Mouse (Mus musculus) gastrocnemius, adult 2 months (tissue): ENCODE results near the gene Slc1a5. TPM values are rescaled to one million over a fixed set of nuclear protein-coding genes. Genes with fewer than 3 reads are reported as not detected.

ENCODE experiments used
- DNase-seq: peaks from one replicate; pipeline ENCODE4 v3.0.0; 2022
- H3K27ac ChIP-seq: fragments of 200-600 bp; 2 replicates; pipeline ENCODE4 v1.8.1; 2022; ENCODE audit warnings: mild to moderate bottlenecking
- H3K4me3 ChIP-seq: fragments of 200-600 bp; 2 replicates; pipeline ENCODE4 v1.8.1; 2022; ENCODE audit warnings: mild to moderate bottlenecking, moderate library complexity
- CTCF ChIP-seq: fragments of 200-600 bp; IDR thresholded peaks from 2 replicates; pipeline ENCODE4 v1.8.1; 2022; ENCODE audit warnings: antibody characterized with exemption, mild to moderate bottlenecking, moderate library complexity
- intact Hi-C: fragments of 180-260 bp; cut with DNase I; formaldehyde crosslinking; loops from one replicate; pipeline ENCODE4 v1.15.1; 2025
- total RNA-seq, 2 experiments: library from RNA; stranded (reverse); gene quantifications; 2 replicates each; pipeline ENCODE4 v1.2.3; 2021

The Slc1a5 gene
- total RNA-seq, 2 experiments from 2014 or later = 11.0 to 14.6 TPM

DNA sequence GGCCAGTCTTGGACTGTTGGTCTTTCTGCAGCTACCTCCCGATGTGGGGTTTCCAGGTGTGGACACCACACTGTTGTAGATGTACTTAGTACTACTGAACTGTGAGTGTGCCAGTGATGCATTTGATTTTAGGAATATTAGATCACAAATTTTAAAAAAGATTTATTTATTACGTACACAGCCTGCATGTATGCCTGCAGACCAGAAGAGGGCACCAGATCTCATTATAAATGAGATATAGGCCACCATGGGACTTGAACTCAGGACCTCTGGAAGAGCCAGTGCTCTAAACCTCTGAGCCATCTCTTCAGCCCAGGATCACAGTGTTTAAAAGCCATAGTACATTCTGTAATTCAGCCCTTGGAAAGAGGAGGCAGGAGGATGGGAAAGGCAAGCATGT is 31.4 kb downstream of the Slc1a5 start:
- TF ChIP-seq CTCF = peak; percentile 67
- intact Hi-C loops = loop anchor here (5.0 kb wide), 1 partner anchor 75 kb away; no protein-coding TSS in a partner anchor
- DNase-seq = no peak
- Histone ChIP-seq H3K27ac (no peak overlapping the region), H3K4me3 (no peak overlapping the region)

DNA sequence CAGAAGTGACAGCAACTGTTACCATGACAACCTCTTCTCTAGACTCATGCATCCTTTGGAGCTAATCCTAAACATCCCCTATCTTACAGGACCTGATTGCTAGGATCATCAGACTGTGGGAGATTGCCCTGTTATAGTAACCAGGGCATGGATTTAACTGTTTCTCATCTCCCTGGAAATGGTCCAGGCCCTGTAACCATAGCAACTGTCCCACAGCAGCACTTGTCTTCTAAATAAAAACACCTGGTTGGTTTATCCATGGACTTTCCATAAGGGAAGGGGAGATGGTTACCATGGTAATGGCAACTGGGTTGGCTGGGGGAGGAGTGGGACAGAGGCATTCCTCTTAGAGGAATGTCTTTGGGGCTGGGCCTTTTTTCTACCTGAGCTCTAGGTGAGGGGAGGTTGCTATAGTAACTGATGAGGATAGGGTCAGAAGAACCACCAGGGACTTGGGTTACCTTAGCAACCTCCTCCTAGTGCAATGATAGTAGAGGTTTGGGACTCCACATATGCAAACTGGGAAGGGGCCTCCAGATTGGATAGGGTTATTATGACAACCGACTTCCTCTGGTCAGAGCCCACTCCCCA is 34.3 kb downstream of the Slc1a5 start, which contains the start of gene Strn4:
TSS of gene Strn4 (plus strand) at position 539 of the 591 bp plus-strand sequence.
- Histone ChIP-seq H3K4me3 (peak within 1 kb of the TSS; percentile 100), H3K27ac (peak within 1 kb of the TSS; percentile 98)
- TF ChIP-seq CTCF = no peak
- intact Hi-C loops = no loop called here
- DNase-seq = no peak

DNA sequence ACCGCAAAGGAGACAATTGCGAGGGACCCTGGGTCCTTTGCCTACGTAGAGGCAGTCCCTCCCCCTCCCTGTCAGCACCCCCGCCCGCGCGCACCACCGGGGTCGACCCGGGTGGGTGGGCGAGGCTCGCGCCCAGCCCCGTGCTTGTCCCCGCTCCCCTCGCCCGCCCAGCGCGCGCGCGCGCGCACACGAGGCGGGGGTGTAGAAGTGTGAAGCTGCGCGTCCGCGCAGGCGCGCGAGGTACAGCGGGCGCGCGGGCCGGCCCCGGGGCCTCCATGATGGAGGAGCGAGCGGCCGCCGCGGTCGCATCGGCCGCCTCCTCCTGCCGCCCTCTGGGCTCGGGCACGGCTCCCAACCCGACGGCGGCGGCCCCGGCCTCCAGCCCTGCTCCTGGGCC is 34.9 kb downstream of the Slc1a5 start:
- no peak for TF ChIP-seq CTCF
- intact Hi-C loops = no loop called here
- DNase-seq = peak; percentile 91
- H3K4me3 ChIP-seq = peak overlapping the region; percentile 100
- H3K27ac ChIP-seq = peak overlapping the region; percentile 98

DNA sequence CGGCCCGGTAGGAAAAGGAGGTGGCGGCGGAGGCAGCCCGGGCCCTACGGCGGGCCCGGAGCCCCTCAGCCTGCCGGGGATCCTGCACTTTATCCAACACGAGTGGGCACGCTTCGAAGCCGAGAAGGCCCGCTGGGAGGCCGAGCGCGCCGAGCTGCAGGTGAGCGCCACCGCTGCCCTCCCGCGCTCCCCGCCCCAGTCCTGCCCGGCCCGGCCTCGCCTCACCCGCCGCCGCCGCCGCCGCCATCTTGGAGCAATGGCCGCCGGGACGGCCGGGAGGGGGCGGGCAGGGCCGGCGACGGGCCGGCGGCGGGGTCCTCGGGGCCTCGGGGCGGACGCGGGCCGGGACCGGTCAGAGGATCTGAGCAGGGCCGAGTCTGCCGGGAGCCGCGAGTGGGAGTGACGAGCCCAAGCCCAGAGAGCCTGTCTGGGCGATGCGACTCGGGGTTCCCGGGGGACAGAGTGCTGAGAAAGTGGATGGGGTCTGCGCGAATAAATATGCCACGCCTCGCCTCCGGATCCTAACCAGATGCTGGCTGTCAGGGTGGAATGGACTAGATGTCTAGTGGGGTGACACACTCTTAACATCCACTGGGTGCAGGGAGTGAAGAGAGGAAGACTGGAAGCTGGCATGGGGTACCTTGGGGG is 35.5 kb downstream of the Slc1a5 start, which contains the start of gene Fkrp:
TSS of gene Fkrp (minus strand) at position 258 of the 648 bp plus-strand sequence.
- intact Hi-C loops = no loop called here
- peak; percentile 74 for DNase-seq
- no peak; the same call in 1 of the 2 replicates for TF ChIP-seq CTCF
- peak within 1 kb of the TSS; percentile 100 for H3K4me3 ChIP-seq
- H3K27ac ChIP-seq = peak within 1 kb of the TSS; percentile 98

DNA sequence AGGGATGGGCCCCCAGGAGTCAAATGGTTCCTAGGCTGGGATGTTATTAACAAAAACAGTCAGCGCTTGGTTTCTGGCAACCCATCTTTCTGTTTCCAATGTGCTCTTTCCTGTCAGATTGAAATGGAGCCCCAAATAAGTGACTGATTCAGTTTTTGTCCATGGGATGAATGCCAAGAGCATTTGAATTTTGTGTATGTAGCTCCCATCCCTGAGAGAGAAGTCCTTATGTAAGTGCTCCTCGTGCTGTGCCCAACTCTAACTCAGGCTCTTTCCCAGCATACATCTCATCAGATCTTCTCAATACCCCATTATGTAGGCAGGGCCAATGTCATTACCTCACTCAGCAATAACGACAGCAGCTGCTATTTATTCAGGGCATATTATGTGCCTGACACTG is 36.6 kb downstream of the Slc1a5 start:
- DNase-seq = no peak
- Histone ChIP-seq H3K4me3 (peak overlapping the region; percentile 100), H3K27ac (no peak overlapping the region; the same call in 1 of the 2 replicates)
- intact Hi-C loops = no loop called here
- TF ChIP-seq CTCF = no peak

DNA sequence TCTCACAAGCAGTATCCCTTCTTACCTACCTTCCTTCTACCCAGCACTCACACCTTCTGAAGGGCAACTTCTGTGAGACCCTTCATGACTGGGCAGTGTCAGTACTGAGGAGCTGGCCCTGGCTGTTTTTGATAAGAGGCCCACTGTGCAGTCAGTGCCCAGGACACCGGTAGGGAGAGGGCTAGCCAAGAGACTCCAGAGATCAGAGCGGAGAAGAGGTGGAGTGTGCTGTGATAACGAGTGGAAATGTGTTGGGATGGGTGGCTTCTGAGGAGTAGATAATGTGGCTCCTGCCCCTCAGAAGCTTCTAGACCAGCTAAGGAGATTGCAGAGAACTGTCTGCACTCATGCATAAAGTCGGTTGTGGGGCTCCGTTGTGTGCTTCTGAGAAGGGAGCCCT is 38.7 kb downstream of the Slc1a5 start:
- TF ChIP-seq CTCF = no peak
- no peak for DNase-seq
- H3K4me3 ChIP-seq = no peak overlapping the region
- intact Hi-C loops = no loop called here
- peak overlapping the region; percentile 24; the same call in 1 of the 2 replicates for H3K27ac ChIP-seq

DNA sequence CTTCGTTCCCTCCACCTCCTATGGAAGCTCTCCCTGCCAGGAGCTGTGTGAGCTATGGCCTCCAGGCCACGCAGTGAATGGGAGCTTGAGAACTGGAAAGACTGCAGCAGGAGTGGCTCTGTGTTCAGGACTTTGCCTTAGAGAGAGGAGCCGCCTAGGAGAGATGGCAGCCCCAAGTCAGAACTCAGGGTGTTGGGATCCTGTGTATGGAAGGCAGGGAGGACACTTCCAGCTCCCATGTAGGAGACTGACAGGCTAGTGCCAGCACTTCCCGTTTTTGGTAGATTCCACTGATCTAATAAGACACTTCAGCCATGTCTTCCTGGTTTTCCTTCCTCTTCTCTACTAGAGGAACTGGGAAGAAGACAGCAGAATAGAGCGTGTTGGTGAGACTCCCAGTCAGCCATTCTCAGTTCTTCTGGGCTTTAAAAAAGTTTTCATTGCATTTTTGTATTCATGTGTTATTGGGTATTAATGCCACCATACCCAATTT is 39.2 kb downstream of the Slc1a5 start:
- Histone ChIP-seq H3K27ac (peak overlapping the region; percentile 24; the same call in 1 of the 2 replicates), H3K4me3 (no peak overlapping the region)
- DNase-seq = no peak
- intact Hi-C loops = no loop called here
- no peak for TF ChIP-seq CTCF

DNA sequence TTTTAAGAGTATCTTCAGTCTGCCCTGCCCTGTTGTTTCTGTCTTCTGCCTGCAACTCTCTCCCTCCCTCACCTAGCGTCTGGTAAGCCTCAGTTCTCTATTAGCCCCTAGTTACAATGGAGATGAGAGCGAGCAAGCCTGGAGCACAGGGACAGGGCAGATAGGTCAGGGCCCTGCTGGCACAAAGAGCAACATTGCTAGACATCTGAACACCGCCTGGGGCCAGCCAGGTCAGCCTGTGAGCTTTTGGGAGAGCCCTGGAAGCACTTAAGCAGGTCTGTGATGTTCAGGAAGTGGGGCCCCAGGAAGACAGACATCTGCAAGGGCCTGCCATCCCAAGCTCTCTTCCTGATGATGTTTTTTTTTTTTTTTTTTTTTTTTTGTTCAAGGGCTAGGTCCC is 40.0 kb downstream of the Slc1a5 start:
- TF ChIP-seq CTCF = no peak
- DNase-seq = no peak
- no peak overlapping the region; the same call in 1 of the 2 replicates for H3K27ac ChIP-seq
- intact Hi-C loops = no loop called here
- no peak overlapping the region for H3K4me3 ChIP-seq

DNA sequence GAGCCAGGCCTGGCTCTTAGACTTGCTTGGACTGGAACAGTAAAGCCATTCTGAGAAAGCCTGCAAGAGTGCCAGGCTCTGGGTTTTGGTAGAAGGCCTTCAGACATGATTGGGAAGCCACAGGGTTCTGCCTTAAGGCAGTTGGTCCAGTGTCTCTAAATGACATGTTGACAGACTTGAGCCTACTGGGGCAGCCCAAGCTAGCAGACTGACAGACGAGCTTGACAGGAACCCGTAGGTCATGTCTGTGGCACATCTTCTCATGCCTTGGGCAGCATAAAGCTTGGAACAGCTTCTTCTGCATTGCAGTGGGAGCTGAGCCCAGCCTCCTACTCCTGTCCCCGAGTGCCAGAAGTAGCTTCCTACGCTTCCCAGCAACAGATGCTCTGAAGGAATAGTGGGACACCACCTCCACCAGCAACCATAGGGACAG is 40.5 kb downstream of the Slc1a5 start:
- no peak for TF ChIP-seq CTCF
- intact Hi-C loops = no loop called here
- no peak overlapping the region for H3K4me3 ChIP-seq
- H3K27ac ChIP-seq = peak overlapping the region; percentile 1; the same call in 1 of the 2 replicates
- no peak for DNase-seq

DNA sequence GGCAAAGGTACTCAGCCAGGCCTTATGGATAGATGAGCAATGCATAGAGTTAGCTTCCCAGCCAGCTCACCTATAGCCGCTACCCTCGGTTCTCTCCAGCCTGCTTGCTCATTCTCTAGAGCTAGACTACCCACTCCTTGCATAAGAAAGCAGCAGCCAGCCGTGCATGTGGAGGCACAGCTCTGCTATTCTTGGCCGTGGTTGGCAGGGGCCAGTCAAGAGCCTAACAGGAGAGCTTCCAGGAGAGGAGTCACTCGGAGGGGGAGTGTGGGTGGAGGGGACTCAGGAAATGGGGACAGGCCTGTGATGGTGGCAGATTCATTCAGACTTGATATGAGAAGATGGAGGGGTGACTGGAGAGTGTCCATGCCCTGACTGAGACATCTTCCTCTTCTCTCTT is 42.6 kb downstream of the Slc1a5 start:
- Histone ChIP-seq H3K27ac (peak overlapping the region; percentile 70), H3K4me3 (no peak overlapping the region)
- intact Hi-C loops = no loop called here
- peak; percentile 80 for DNase-seq
- no peak for TF ChIP-seq CTCF

DNA sequence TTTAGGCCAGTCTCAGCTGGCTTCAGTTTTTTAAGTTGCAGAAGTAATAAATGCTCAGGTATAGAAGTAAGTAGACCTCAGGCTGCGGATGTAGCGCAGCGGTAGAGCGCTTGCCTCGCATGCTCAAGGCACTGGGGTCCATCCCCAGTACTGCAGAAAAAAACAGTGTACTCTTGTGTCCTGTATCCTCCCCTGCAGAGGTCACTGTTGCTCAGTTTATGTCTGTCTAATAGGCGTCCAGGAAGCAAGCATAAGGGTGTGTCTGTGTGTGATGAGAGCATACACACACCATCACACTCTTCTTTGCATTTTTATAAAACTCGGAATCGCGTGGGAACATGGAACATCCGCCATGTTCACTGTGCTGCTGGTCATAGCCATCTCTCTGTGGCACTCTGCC is 44.6 kb downstream of the Slc1a5 start:
- peak; percentile 52 for TF ChIP-seq CTCF
- intact Hi-C loops = no loop called here
- Histone ChIP-seq H3K27ac (no peak overlapping the region), H3K4me3 (no peak overlapping the region)
- DNase-seq = no peak

DNA sequence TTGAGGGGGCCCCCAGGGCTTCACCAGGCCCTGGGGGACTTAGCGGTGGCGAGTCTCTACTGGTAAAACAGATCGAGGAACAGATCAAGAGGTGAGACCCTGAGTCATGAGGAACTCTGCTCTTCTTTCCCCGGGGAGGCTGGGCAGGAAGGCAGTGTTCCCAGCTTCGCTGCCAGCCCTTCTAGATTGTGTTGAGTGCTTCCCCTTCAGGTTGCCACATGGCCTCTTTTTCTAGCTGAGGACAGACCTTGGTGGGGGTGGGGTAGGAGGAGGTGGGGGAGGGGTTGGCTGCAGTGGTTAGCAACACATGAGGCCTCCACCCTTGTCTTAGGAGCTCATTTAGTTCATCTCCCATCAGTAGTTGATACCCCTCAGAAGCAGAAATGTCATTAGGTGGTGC is 45.4 kb downstream of the Slc1a5 start:
- H3K4me3 ChIP-seq = no peak overlapping the region
- TF ChIP-seq CTCF = no peak
- no peak overlapping the region for H3K27ac ChIP-seq
- intact Hi-C loops = no loop called here
- no peak for DNase-seq

DNA sequence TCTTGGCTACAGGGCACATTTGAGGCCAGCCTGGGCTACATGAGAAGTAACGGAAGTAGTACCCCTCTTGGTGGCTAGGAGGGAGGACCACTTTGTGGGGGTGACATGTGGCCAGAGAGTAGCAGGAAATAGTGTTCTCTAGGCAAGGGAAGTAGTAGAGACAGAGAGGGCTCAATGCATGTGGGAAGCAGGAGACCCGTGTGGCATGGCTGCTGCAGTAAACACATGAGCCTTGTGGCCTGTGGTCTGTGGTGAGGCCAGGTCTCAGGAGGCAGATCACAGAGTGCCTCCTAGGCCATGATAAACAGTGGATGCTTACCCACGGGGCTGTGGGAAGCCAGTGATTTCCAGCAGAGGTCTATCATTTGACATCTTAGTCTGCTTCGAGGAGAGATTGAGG is 46.1 kb downstream of the Slc1a5 start:
- DNase-seq = no peak
- intact Hi-C loops = no loop called here
- TF ChIP-seq CTCF = no peak
- Histone ChIP-seq H3K27ac (no peak overlapping the region), H3K4me3 (no peak overlapping the region)
